Mouse (Mus musculus) left cerebral cortex, postnatal 36 days (tissue): ENCODE measurements at regions not wholly inside any gene's neighbourhood (a gene's known extent, or its start where the extent isn't known, plus 50 kb on each side); places are given as distances from the start of the nearest gene placed in this dataset.
A peak's percentile ranks its signal among the peaks of the same experiment; 100 is the strongest.

ENCODE experiments used
- DNase-seq, 2 experiments: peaks; one replicate each; pipeline ENCODE4 v3.0.0; 2021 to 2022; ENCODE audit warnings: low spot score in 2 of 2, mixed read lengths in 1 of 2
- intact Hi-C: fragments of 180-260 bp; cut with DNase I; formaldehyde crosslinking; loops from one replicate; pipeline ENCODE4 v1.15.1; 2025

DNA sequence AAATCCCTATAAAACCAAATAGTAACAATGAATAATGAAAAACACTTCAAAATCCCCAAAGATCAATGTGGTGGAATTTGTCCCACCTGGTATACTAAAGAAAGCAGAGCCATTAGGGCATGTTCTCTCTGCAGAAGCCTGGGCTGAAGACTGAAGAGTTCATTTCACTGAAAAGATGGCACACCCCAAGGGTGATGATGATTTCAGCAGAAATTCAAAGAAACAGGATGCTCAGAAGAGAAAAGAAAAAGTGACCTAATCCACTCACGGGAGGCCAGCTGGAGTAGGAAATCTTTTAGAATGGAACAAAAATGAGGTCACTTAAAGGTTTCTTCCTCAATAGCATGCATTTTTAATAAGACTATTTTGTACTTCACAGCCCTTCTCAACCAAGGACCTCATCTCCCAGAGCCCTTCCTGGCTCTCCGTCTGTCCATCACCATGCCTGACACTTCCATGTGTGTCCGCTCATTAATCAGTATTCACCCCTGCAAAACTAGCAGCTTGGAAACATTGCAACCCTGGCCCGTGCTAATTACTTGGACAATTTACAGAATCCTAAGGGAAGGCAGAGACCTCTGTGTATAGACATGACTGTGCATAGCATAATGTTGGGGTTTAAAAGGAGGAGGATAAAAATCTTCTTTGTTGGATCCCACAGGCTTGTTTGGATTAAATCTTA lies 101.9 kb upstream of the F13a1 start:
- no peak for DNase-seq
- intact Hi-C loops: no loop called here

DNA sequence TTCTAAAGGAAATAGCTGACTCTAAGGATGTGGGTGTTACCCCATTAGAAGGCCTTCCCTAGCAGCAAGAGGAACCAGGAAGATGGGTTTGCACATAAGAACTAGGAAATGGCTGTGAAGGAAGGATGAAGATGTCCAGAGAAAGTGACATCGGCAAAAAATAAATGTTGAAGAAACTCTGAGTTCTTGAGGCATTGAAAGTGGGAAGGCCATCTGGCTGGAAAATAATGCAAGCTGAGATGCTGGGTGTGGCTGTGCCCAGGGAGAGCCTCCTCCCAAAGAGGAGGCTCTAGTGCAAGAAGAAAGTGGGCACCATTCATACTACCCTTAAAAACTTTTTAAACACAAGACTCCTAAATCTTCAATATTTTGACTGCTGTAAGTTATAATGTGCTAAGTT lies 99.9 kb upstream of the F13a1 start:
- intact Hi-C loops: no loop called here
- DNase-seq: no peak

- intact Hi-C loops: no loop called here
- no peak for DNase-seq
Measured at GRCm38 (mm10) chr13:37149066-37149781, 99.2 kb upstream of the F13a1 start.

DNA sequence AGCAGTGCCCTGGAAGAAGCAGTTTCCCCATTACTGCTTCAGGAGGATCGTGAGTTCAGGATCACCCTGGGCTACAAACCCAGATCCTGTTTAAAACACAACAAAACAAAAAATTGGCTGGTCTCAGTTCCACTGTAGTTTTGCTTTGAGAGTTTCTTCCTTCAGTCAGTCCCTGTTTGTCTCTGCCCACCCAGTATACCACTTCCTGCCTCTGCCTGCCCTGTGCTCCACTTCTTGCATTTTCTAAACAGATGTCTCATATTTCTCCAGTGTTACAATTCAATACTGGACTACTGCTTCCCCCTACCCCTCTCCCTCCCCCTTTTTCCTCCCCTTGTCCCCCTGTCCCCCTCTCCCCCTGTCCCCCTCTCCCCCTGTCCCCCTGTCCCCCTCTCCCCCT lies 98.6 kb upstream of the F13a1 start:
- no peak for DNase-seq
- intact Hi-C loops: no loop called here

GRCm38 (mm10) chr13:37147790-37148189 lies 97.7 kb upstream of the F13a1 start:
- intact Hi-C loops: no loop called here
- peak in 1 of 2 experiments; percentile 18 for DNase-seq

GRCm38 (mm10) chr13:37142812-37143211 lies 92.8 kb upstream of the F13a1 start:
- intact Hi-C loops: no loop called here

DNA sequence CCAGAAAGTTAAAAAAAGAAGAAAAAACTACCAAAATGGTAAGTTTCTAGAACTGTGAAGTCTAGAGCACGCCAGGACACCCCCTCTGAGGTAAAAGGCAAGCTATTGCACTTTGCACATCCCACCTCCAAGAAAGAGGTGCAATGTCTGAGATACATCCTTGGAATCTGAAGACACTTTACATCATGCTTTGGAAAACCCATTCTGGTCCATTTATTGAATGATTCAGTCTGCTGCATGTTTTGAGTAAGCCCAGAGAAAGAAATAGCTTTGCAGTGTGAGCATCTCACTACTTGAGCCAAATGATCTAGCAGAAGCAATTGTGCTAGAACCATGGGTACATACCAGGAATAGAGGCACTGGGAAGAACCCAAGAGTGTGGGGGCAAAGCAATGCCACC lies 85.1 kb upstream of the F13a1 start:
- intact Hi-C loops: loop anchor here (10.0 kb wide), 1 partner anchor 400 kb away; the partner anchor contains the start of gene Nrn1
- DNase-seq: peak; percentile 24 to 48

More at GRCm38 (mm10) chr13:37142812-37143211, 92.8 kb upstream of the F13a1 start:
- DNase-seq: no peak

DNA sequence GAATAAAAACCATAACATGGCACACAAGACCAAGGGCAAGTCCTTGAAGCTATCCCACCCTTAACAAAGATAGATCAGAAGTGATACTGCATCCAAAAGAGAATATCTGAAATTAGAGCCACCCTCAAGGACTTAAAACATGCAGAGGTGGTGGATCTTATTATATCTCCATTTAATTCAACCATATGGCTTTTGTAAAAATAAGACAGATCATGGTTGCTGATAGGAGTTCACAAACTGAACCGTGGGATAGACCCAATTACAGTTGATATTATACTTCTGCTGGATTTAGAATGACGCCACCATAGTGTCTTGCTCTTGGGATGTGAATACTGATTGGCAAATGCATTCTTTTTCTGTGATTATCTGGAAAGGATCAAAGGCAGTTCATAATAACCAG lies 84.5 kb upstream of the F13a1 start:
- no peak for DNase-seq
- intact Hi-C loops: loop anchor here (5.0 to 10.0 kb wide), 3 partner anchors 173 to 400 kb away; partner anchors contain the start of gene Nrn1

GRCm38 (mm10) chr13:37130637-37131036 lies 80.6 kb upstream of the F13a1 start:
- intact Hi-C loops: loop anchor here (5.0 to 10.0 kb wide), 3 partner anchors 177 to 396 kb away; partner anchors contain the start of gene Nrn1
- DNase-seq: peak; percentile 13 to 23

DNA sequence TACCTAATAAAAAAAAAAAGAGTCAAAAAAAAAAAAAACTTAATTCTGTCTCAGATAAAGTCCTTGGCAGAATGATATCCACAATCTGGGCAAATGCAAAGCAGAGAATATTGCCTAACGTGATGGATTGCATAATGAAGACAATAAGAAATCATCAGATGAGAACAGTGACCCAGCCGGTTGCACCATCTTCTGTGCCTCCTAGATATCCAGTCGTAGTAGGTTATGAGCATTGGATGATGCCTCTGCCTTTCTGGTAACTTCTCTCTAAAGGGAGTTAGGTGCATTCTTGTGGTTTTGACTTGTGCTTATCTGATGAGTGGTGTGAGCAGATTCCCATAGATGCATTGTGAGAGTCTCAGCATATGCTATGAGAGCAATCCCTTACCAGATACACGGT lies 71.6 kb upstream of the F13a1 start:
- no peak for DNase-seq
- intact Hi-C loops: no loop called here

DNA sequence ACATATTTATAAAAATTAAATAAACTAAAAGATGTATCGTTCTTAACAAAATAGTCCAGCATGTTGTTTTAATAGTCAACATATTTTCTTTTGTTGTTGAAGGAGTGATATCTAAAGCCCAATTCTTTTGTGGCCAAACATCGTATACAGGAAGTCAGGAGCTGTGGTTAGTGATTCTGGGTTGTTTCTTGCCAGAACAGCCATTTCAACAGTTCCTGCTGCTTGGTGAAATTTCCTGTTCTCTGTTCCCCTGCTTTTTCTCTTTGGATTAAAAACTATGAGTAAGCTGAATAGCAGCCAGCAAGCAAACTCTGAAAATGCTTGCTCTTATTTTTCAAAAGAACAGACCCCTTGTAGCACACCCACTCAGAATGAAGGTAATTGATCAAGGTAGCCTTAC lies 70.2 kb upstream of the F13a1 start:
- no peak for DNase-seq
- intact Hi-C loops: no loop called here

DNA sequence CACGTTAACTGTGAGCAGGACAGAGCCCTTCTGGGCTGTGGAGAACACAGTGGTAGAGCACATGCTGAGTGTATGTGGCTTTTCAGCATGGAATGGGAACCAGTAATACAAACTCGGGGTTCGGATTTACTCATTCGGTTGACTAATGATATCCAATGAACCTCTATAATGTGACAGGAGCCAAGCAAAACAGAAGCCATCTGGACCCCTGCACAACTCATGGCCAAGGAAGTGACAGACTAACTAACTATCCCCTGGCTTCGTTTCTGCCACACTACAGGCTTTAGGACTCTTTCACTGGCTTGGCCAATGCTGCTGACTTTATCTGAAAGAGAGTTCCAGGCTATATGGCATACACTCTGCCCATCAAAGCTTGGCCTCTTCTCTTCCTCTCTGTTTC lies 64.3 kb upstream of the F13a1 start:
- DNase-seq: no peak
- intact Hi-C loops: no loop called here

GRCm38 (mm10) chr13:37111747-37112146 lies 61.7 kb upstream of the F13a1 start:
- no peak for DNase-seq
- intact Hi-C loops: no loop called here

GRCm38 (mm10) chr13:37107721-37108120 lies 57.7 kb upstream of the F13a1 start:
- intact Hi-C loops: no loop called here
- DNase-seq: no peak

- DNase-seq: no peak
- intact Hi-C loops: no loop called here
Measured at GRCm38 (mm10) chr13:37106009-37106408, 56.0 kb upstream of the F13a1 start.

- no peak for DNase-seq
Measured at GRCm38 (mm10) chr13:37104410-37105294, 54.6 kb upstream of the F13a1 start.

GRCm38 (mm10) chr13:37103741-37104296 lies 53.8 kb upstream of the F13a1 start:
- DNase-seq: peak in 1 of 2 experiments; percentile 9
- intact Hi-C loops: no loop called here

More at GRCm38 (mm10) chr13:37104410-37105294, 54.6 kb upstream of the F13a1 start:
- intact Hi-C loops: no loop called here

DNA sequence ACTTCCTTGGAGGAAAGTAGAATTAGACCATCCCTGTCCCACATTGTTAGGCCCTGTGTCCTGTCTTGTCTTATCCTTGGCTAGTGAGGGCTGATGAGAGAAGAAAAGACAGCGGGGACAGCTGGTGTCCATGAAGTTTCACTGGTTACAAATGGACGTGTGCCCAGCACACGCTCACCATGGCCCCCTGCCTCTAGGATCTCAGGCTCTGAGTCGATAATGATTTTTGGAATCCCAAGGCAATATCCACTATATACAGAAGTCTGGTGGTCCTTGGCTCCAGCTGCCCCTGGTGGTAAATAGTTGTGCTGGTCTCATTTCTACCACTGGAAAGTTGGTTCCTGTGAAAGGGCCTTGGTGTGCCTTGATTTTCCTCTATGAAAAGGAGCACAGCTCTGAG lies 51.7 kb upstream of the F13a1 start:
- intact Hi-C loops: no loop called here
- DNase-seq: no peak
